In the genomic region with DNA sequence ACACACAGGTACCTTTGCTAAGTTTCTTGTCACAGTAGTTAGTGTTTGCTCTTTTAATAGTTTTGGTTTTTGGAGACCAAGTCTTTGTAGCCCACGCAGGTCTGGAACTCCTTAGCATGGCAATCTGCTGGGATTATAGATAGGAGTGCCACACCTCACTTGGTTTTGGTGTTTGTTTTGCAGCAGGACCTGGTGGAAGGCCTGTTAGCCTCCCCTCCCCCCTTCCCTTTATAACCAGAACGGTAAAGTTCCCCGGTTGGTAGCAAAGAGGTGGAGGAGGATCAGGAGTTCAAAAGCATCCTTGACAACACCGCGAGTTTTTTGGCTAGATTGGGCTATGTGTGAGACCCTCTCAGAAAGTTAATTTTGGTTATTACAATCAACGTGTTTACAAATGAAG, we compare ENCODE assay signal across 9 mouse cellular contexts. TPM values are rescaled to one million over a fixed set of nuclear protein-coding genes. Genes with fewer than 3 reads are reported as not detected.
DNase-seq lines count a peak whose midpoint lies in the region; ATAC-seq and TF ChIP-seq lines count a peak whose summit lies in the region.
"Had no signal": no experiment of that assay in that cellular context is flagged by ENCODE, and none has a peak within 500 bp of the region (broad histone marks: within the 10 kb centered on the region; RNA-seq: fewer than 3 reads in every experiment).

No protein-coding gene starts in this region.

- WGBS in cerebellum, adult 2 months = 87% methylated on average over 6 of the region's 6 CpGs
- WGBS in hindbrain, embryonic 10.5 days = 92% methylated on average over 6 of the region's 6 CpGs
- 90% methylated on average over 6 of the region's 6 CpGs for WGBS in hindbrain, postnatal 0 days
- 48% methylated on average over 6 of the region's 6 CpGs for WGBS in liver, embryonic 15.5 days (ENCODE audit: insufficient replicate concordance)

- H3K27me3 ChIP-seq in cerebellum, adult 2 months (ENCODE audit: control insufficient read depth, insufficient read depth, low read length) = no peaks in the 10 kb centered on the region
- peaks cover 20% of the 10 kb centered on the region for H3K27me3 ChIP-seq in hindbrain, embryonic 10.5 days (ENCODE audit: insufficient read depth, poor library complexity, severe bottlenecking)
- no peaks in the 10 kb centered on the region for H3K27me3 ChIP-seq in hindbrain, postnatal 0 days (ENCODE audit: insufficient read depth, low read length)
- H3K27me3 ChIP-seq in MEL (ENCODE audit: control insufficient read depth in 1 of 2, insufficient read depth in 2 of 2, low read length in 2 of 2) = no peaks in the 10 kb centered on the region
- H3K27me3 ChIP-seq in liver, embryonic 15.5 days = no peaks in the 10 kb centered on the region

- no peak for TF ChIP-seq EP300 in MEL (IDR thresholded peaks at IDR 0.05; ENCODE audit: low read depth in 1 of 2, low read length in 2 of 2)

- no peak overlapping the region for H3K4me3 ChIP-seq in cerebellum, adult 2 months (replicated peaks; ENCODE audit: insufficient read depth, low read depth, low read length)
- H3K4me3 ChIP-seq in hindbrain, embryonic 10.5 days = no peak overlapping the region
- no peak overlapping the region for H3K4me3 ChIP-seq in hindbrain, postnatal 0 days (ENCODE audit: low read length)
- H3K4me3 ChIP-seq in MEL (ENCODE audit: control insufficient read depth in 1 of 2, insufficient read depth in 1 of 2, low read depth in 2 of 2, low read length in 2 of 2) = no peak overlapping the region
- H3K4me3 ChIP-seq in liver, embryonic 15.5 days (replicated peaks) = peak overlapping the region; percentile 71

- TF ChIP-seq RAD21 in MEL (IDR thresholded peaks at IDR 0.05; ENCODE audit: low read depth, low read length) = no peak

- ATAC-seq in hindbrain, postnatal 0 days = no peak
- no peak for ATAC-seq in liver, embryonic 15.5 days (ENCODE audit: insufficient read depth)
- ATAC-seq in monocyte, adult 5-6 weeks (replicated peaks; ENCODE audit: insufficient number of reproducible peaks, low FRiP score, low TSS enrichment, poor library complexity, severe bottlenecking) = no peak

- no peak for TF ChIP-seq POLR2A in cerebellum, adult 2 months (IDR thresholded peaks at IDR 0.05; ENCODE audit: borderline replicate concordance, insufficient read depth, low read length)
- no peak; a peak in 1 of 4 replicates for TF ChIP-seq POLR2A in MEL (IDR thresholded peaks at IDR 0.05; ENCODE audit: control insufficient read depth in 1 of 2, insufficient read depth in 1 of 2, low read depth in 1 of 2, low read length in 2 of 2, poor library complexity in 1 of 2)

- peaks cover 3% of the 10 kb centered on the region; the same call in 1 of the 2 replicates for H3K4me1 ChIP-seq in cerebellum, adult 2 months (ENCODE audit: control insufficient read depth, insufficient read depth, low read length)
- H3K4me1 ChIP-seq in hindbrain, embryonic 10.5 days (replicated peaks) = peaks cover 45% of the 10 kb centered on the region
- peaks cover 15% of the 10 kb centered on the region for H3K4me1 ChIP-seq in hindbrain, postnatal 0 days (ENCODE audit: insufficient read depth, low read length)
- H3K4me1 ChIP-seq in MEL (ENCODE audit: control insufficient read depth in 1 of 2, insufficient read depth in 2 of 2, low read length in 2 of 2) = peaks cover 12 to 52% of the 10 kb centered on the region in 2 experiments; a peak in 3 of 4 replicates
- peaks cover 89% of the 10 kb centered on the region for H3K4me1 ChIP-seq in liver, embryonic 15.5 days (replicated peaks)

- H3K9ac ChIP-seq in hindbrain, postnatal 0 days (replicated peaks; ENCODE audit: low read length) = no peak overlapping the region
- H3K9ac ChIP-seq in MEL (ENCODE audit: control insufficient read depth, low read depth, low read length, poor library complexity, severe bottlenecking) = no peak overlapping the region
- peak overlapping the region; percentile 83 for H3K9ac ChIP-seq in liver, embryonic 15.5 days

- peak; percentile 53 for DNase-seq in cerebellum, adult 9-11 months
- DNase-seq in cerebellum, adult 2 months = no peak
- no peak for DNase-seq in hindbrain, embryonic 10.5 days (ENCODE audit: low spot score)
- no peak for DNase-seq in hindbrain, postnatal 0 days (ENCODE audit: low spot score)
- peak; percentile 18 for DNase-seq in MEL (ENCODE audit: low read depth, low spot score)
- no peak for DNase-seq in spleen, postnatal 10 days (ENCODE audit: low spot score in 2 of 2)

- no peaks in the 10 kb centered on the region for H3K9me3 ChIP-seq in hindbrain, embryonic 10.5 days
- no peaks in the 10 kb centered on the region for H3K9me3 ChIP-seq in hindbrain, postnatal 0 days (ENCODE audit: low read length)
- no peaks in the 10 kb centered on the region for H3K9me3 ChIP-seq in MEL (replicated peaks; ENCODE audit: insufficient read depth, low read length)
- H3K9me3 ChIP-seq in liver, embryonic 15.5 days (replicated peaks) = no peaks in the 10 kb centered on the region

- H3K79me2 ChIP-seq in MEL (ENCODE audit: control insufficient read depth, insufficient read depth, low read length, poor library complexity) = peaks cover 45% of the 10 kb centered on the region

- no peak for TF ChIP-seq CTCF in cerebellum, adult 2 months (IDR thresholded peaks at IDR 0.05; ENCODE audit: borderline replicate concordance, insufficient read depth, low read depth, low read length)
- TF ChIP-seq CTCF in hindbrain, postnatal 0 days (IDR thresholded peaks at IDR 0.05; ENCODE audit: low read depth) = no peak
- TF ChIP-seq CTCF in MEL (IDR thresholded peaks at IDR 0.05 in 2 of 3, conservative IDR thresholded peaks at IDR 0.05 in 1 of 3; ENCODE audit: control insufficient read depth in 1 of 3, insufficient read depth in 1 of 3, low read depth in 2 of 3, low read length in 3 of 3, poor library complexity in 1 of 3, severe bottlenecking in 1 of 3) = no peak

- H3K36me3 ChIP-seq in hindbrain, embryonic 10.5 days = peaks cover 27% of the 10 kb centered on the region
- peaks cover 21% of the 10 kb centered on the region for H3K36me3 ChIP-seq in hindbrain, postnatal 0 days (ENCODE audit: insufficient read depth, low read length)
- peaks cover 0 to 47% of the 10 kb centered on the region in 2 experiments; a peak in 2 of 4 replicates for H3K36me3 ChIP-seq in MEL (ENCODE audit: control insufficient read depth in 1 of 2, insufficient read depth in 2 of 2, low read length in 2 of 2)
- peaks cover 53% of the 10 kb centered on the region for H3K36me3 ChIP-seq in liver, embryonic 15.5 days (replicated peaks)

- no peak overlapping the region for H3K4me2 ChIP-seq in hindbrain, postnatal 0 days (ENCODE audit: low read depth, low read length)
- H3K4me2 ChIP-seq in liver, embryonic 15.5 days = peak overlapping the region; percentile 84

- no peak overlapping the region for H3K27ac ChIP-seq in cerebellum, adult 2 months (ENCODE audit: insufficient read depth, low read length)
- peak overlapping the region; percentile 45; the same call in 1 of the 2 replicates for H3K27ac ChIP-seq in hindbrain, embryonic 10.5 days
- no peak overlapping the region for H3K27ac ChIP-seq in hindbrain, postnatal 0 days
- H3K27ac ChIP-seq in MEL (ENCODE audit: control insufficient read depth, low read depth, low read length) = peak overlapping the region; percentile 44
- H3K27ac ChIP-seq in liver, embryonic 15.5 days (replicated peaks) = peak overlapping the region; percentile 100
- H3K27ac ChIP-seq: layer of hippocampus, adult 2 months had no signal

RNA-seq across cellular contexts. Expression of a gene that starts 6.2 kb away (rescaled TPM):
- polyA plus RNA-seq in cerebellum, adult 2 months (2012; rRNA removed) = 309 and 332 TPM in 2 replicates
- 269 and 314 TPM in 2 replicates for polyA plus RNA-seq in hindbrain, embryonic 10.5 days (2016; fragmentation: Nextera tagmentation; extraction: Ambion mirVana)
- total RNA-seq in hindbrain, postnatal 0 days (2014; rRNA removed) = 288 and 293 TPM in 2 replicates
- 392 and 401 TPM in 2 replicates for polyA plus RNA-seq in hindbrain, postnatal 0 days (2015; fragmentation: Nextera tagmentation; extraction: Ambion mirVana)
- total RNA-seq in MEL (2012; rRNA removed) = 111 and 132 TPM in 2 replicates
- 100 to 1,000 TPM in 1 of 2 experiments, not detected in 1; 159 TPM for polyA plus RNA-seq in MEL (2012; ENCODE audit: insufficient read depth in 1 of 2, insufficient read length in 2 of 2, low read depth in 1 of 2, low replicate concordance in 2 of 2, missing spikeins in 1 of 2)
- 176 TPM in 2 replicates for polyA plus RNA-seq in liver, embryonic 15.5 days (2015; fragmentation: Nextera tagmentation; extraction: Ambion mirVana)
- total RNA-seq in monocyte, adult 5-6 weeks (2017) = 57.5 to 129 TPM (median 113 TPM) in 3 replicates

RNA-seq across cellular contexts. Expression of a gene that starts 6.2 kb away (rescaled TPM):
- 0.13 and 0.16 TPM in 2 replicates for polyA plus RNA-seq in cerebellum, adult 2 months (2012; rRNA removed)
- polyA plus RNA-seq in hindbrain, embryonic 10.5 days (2016; fragmentation: Nextera tagmentation; extraction: Ambion mirVana) = 4.8 TPM in 2 replicates
- total RNA-seq in hindbrain, postnatal 0 days (2014; rRNA removed) = 0.93 and 1.2 TPM in 2 replicates
- 1.3 and 1.4 TPM in 2 replicates for polyA plus RNA-seq in hindbrain, postnatal 0 days (2015; fragmentation: Nextera tagmentation; extraction: Ambion mirVana)
- 25.1 and 34.9 TPM in 2 replicates for total RNA-seq in MEL (2012; rRNA removed)
- 10 to 100 TPM in 1 of 2 experiments, not detected in 1; 39.3 TPM for polyA plus RNA-seq in MEL (2012; ENCODE audit: insufficient read depth in 1 of 2, insufficient read length in 2 of 2, low read depth in 1 of 2, low replicate concordance in 2 of 2, missing spikeins in 1 of 2)
- polyA plus RNA-seq in liver, embryonic 15.5 days (2015; fragmentation: Nextera tagmentation; extraction: Ambion mirVana) = 43.9 and 47.9 TPM in 2 replicates
- 6.1 to 11.4 TPM (median 7.8 TPM) in 3 replicates for total RNA-seq in monocyte, adult 5-6 weeks (2017)

RNA-seq across cellular contexts. Expression of a gene that starts 6.2 kb away (rescaled TPM):
- 63.0 and 75.2 TPM in 2 replicates for polyA plus RNA-seq in cerebellum, adult 2 months (2012; rRNA removed)
- polyA plus RNA-seq in hindbrain, embryonic 10.5 days (2016; fragmentation: Nextera tagmentation; extraction: Ambion mirVana) = 20.9 and 24.9 TPM in 2 replicates
- 41.6 and 51.1 TPM in 2 replicates for total RNA-seq in hindbrain, postnatal 0 days (2014; rRNA removed)
- 36.9 and 37.2 TPM in 2 replicates for polyA plus RNA-seq in hindbrain, postnatal 0 days (2015; fragmentation: Nextera tagmentation; extraction: Ambion mirVana)
- total RNA-seq in MEL (2012; rRNA removed) = 23.9 and 26.4 TPM in 2 replicates
- polyA plus RNA-seq in MEL (2012; ENCODE audit: insufficient read depth in 1 of 2, insufficient read length in 2 of 2, low read depth in 1 of 2, low replicate concordance in 2 of 2, missing spikeins in 1 of 2) = 10 to 100 TPM in 1 of 2 experiments, not detected in 1; 59.5 TPM
- 43.4 and 48.6 TPM in 2 replicates for polyA plus RNA-seq in liver, embryonic 15.5 days (2015; fragmentation: Nextera tagmentation; extraction: Ambion mirVana)
- total RNA-seq in monocyte, adult 5-6 weeks (2017) = 155 to 216 TPM (median 169 TPM) in 3 replicates

RNA-seq across cellular contexts. Expression of a gene that starts 9.2 kb away (rescaled TPM):
- 608 and 627 TPM in 2 replicates for polyA plus RNA-seq in cerebellum, adult 2 months (2012; rRNA removed)
- 267 and 273 TPM in 2 replicates for polyA plus RNA-seq in hindbrain, embryonic 10.5 days (2016; fragmentation: Nextera tagmentation; extraction: Ambion mirVana)
- total RNA-seq in hindbrain, postnatal 0 days (2014; rRNA removed) = 194 and 224 TPM in 2 replicates
- 511 and 516 TPM in 2 replicates for polyA plus RNA-seq in hindbrain, postnatal 0 days (2015; fragmentation: Nextera tagmentation; extraction: Ambion mirVana)
- total RNA-seq in MEL (2012; rRNA removed) = 377 and 417 TPM in 2 replicates
- polyA plus RNA-seq in MEL (2012; ENCODE audit: insufficient read depth in 1 of 2, insufficient read length in 2 of 2, low read depth in 1 of 2, low replicate concordance in 2 of 2, missing spikeins in 1 of 2) = 100 to 1,000 TPM in 1 of 2 experiments, not detected in 1; 235 TPM
- 272 and 310 TPM in 2 replicates for polyA plus RNA-seq in liver, embryonic 15.5 days (2015; fragmentation: Nextera tagmentation; extraction: Ambion mirVana)
- 139 to 263 TPM (median 256 TPM) in 3 replicates for total RNA-seq in monocyte, adult 5-6 weeks (2017)

RNA-seq across cellular contexts. Expression of a gene that starts 35.1 kb away (rescaled TPM):
- 64.2 and 65.4 TPM in 2 replicates for polyA plus RNA-seq in cerebellum, adult 2 months (2012; rRNA removed)
- polyA plus RNA-seq in hindbrain, embryonic 10.5 days (2016; fragmentation: Nextera tagmentation; extraction: Ambion mirVana) = 2.5 and 3.0 TPM in 2 replicates
- 3.6 and 6.1 TPM in 2 replicates for total RNA-seq in hindbrain, postnatal 0 days (2014; rRNA removed)
- polyA plus RNA-seq in hindbrain, postnatal 0 days (2015; fragmentation: Nextera tagmentation; extraction: Ambion mirVana) = 3.7 and 5.1 TPM in 2 replicates
- total RNA-seq in MEL (2012; rRNA removed) = not detected in 2 replicates
- polyA plus RNA-seq in MEL (2012; ENCODE audit: insufficient read depth in 1 of 2, insufficient read length in 2 of 2, low read depth in 1 of 2, low replicate concordance in 2 of 2, missing spikeins in 1 of 2) = under 1 TPM in 1 of 2 experiments, not detected in 1; 0.10 TPM
- 17.7 and 19.1 TPM in 2 replicates for polyA plus RNA-seq in liver, embryonic 15.5 days (2015; fragmentation: Nextera tagmentation; extraction: Ambion mirVana)
- total RNA-seq in monocyte, adult 5-6 weeks (2017) = 0.57 to 2.1 TPM in 2 of 3 replicates, not detected in the other

Comparison
In these comparisons a context has a peak if more than half of its experiments do, and no peak if none do; other contexts are left out.
1. DNase-seq: peak in cerebellum, adult 9-11 months (single experiment) and MEL (single experiment); none in cerebellum, adult 2 months (0 of 2), hindbrain, embryonic 10.5 days (single experiment), hindbrain, postnatal 0 days (single experiment) and spleen, postnatal 10 days (0 of 2).
2. H3K27ac ChIP-seq: peak in hindbrain, embryonic 10.5 days (single experiment), MEL (single experiment) and liver, embryonic 15.5 days (single experiment); none in cerebellum, adult 2 months (single experiment) and hindbrain, postnatal 0 days (single experiment).